Mouse (Mus musculus): Measurements from ENCODE around the gene Gipc3.

The Gipc3 gene

DNA sequence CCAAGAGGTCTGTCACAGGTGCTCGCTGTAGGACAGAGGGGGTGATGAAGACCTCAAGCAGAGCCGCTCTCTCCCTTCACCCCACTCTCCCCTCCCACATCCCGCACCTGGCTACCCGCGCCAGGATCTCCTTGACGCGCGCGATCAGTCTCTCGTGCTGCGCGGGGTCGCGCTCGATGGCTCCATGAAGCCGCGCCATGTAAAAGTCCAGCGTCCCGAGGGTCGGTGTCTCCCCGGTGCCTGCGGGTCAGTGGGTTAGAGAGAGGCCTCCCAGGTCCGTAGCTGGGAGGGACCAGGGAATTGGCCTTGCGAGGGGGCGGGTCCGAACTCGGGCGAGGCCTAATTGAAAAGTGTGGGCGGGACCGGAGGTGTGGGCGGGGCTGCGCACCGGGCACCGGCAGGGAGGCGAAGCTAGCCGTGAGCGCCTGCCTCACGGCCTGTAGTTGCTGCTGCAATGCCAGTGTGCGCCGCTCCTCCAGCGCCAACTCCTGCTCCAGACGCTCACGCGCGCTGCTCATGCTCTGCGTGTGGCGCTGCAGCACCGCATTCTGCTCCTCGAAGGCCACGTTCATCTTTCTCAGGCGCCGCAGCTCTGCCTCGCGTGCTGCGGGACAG, 3.5 kb upstream of the Gipc3 start:
- DNase-seq (ENCODE audit: low read depth), result no peak

- no peak for DNase-seq (ENCODE audit: low read depth)
Measured at GRCm38 (mm10) chr10:81345162-81345534, 2.1 kb upstream of the Gipc3 start.

- DNase-seq (ENCODE audit: low read depth), result peak; percentile 43
Measured at GRCm38 (mm10) chr10:81344421-81345161, 1.5 kb upstream of the Gipc3 start.

DNA sequence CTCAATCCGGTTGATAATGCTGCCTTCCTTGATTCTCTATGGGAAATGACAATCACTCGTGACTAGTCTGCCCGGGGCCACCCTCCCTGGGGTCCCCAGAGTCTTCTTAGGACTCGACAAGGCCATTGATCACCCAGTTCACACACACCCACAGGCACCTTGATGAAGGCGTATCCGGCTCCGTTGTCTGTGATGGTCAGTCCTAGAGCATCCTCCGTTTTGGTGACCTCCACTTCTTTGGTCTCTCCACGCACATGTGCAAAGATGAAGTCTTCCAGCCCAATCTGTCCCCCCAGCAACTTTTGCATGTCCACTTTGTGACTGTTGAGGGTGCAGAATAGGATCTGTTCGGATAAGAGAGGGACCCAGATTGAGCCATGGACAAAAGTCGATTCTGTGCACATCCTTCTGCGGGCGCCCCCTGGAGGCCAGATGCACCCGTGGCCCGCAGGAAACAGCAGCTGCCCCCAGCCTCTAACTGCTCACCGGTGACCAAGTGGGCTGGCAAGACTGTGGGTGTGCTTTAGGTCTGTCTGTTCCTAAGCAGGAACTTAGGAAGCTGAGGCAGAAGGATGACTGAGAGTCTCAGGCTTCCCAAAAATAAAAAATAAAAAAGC, 1.6 kb downstream of the Gipc3 start:
- DNase-seq (ENCODE audit: low read depth), result peak; percentile 85

GRCm38 (mm10) chr10:81340551-81341332, 2.3 kb downstream of the Gipc3 start:
- no peak for DNase-seq (ENCODE audit: low read depth)

DNA sequence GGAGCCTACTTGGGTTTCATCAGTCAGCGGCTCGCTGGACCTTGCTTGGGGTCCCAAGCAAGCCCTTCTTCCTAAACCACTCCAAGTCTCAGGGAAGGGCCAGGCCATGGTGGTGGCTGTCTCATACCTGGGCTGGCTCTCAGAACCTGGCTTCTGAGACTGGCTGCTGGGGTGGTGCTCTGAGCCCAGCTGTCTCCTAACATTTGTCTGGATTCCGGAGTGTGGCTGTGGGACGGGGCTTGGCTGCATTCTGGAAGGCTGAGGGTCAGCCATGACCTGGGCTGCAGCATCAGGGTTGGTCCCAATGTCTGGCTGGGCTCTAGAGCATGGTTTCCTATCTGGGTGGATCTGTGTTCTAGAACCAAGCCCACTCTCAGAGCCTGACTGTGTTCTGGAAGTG, 6.5 kb downstream of the Gipc3 start:
- no peak for DNase-seq (ENCODE audit: low read depth)

GRCm38 (mm10) chr10:81335393-81336340, 7.4 kb downstream of the Gipc3 start:
- DNase-seq (ENCODE audit: low read depth), result peak; percentile 85

DNA sequence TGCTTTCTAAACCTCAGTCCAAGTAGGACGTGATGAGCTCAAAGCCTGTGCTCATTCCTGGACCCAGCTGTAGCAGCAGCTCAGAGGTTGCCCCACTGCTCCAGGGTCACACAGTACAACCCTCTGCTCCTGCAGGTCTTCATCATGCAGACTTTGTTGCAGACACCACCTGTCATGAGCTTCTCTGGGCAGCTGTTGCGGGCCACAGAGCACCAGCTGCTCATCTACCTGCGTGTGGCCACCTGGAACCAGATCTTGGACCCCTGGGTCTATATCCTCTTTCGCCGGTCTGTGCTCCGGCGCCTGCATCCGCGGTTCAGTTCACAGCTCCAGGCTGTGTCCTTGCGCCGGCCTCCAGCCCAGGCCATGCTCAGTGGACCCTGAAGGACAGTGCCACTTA, 8.7 kb downstream of the Gipc3 start:
- no peak for DNase-seq (ENCODE audit: low read depth)

DNA sequence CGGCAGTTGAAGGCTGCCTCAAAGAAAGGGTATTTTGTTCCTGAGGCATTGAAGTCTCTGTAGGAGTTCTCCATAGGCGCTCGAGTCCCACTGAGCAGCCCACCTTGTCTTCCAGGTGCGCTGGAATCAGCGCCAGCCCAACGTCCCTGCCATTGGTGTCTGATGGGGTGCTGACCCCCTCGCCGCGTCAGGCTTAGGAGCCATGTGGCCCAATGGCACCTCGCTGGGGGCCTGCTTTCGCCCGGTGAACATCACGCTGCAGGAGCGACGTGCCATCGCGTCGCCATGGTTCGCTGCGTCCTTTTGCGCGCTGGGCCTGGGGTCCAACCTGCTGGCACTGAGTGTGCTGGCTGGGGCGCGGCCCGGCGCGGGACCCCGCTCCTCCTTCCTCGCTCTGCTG, 10.8 kb downstream of the Gipc3 start:
- DNase-seq (ENCODE audit: low read depth), result no peak

DNA sequence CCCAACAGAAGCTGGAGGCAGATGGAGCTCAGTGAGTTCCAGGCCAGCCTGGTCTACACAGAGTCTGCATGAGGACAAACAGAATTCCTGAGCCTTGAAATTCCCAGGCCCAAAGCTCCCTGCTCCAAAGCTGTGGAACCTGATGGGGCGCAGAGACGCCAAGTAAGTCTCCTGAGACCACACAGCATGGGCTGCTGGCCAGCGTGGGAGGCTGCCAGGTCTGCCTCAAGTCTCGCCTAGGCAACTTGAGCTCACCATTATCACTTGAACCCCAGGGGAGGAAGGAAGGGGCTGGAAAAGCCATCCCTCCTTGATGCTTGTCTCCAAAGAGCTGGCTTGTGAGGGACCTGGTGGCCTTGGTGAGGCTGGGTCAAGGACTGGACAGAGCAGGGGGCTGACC, 13.1 kb downstream of the Gipc3 start:
- peak; percentile 77 for DNase-seq (ENCODE audit: low read depth)

GRCm38 (mm10) chr10:81329194-81329975, 13.7 kb downstream of the Gipc3 start:
- DNase-seq (ENCODE audit: low read depth), result peak; percentile 95

DNA sequence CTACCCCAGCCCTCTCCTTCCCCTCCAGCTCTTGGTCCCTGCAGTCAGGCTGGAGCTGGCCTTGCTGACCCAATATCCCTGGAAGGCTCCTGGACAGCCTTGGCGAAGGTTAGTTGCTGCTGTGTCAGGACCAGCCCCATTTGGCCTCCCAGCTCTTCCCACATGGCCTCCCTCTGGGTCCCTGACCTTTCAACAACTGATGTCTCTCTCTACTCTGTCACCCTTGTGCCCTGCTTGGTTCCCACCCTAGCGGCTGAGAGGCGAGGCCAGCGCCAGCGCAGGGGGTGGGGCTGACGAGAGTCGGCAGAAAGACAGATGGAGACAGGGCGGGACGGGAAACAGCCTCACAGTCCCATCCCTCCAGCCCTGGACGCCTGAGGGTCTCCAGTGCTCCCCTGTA, 14.7 kb downstream of the Gipc3 start, which contains the start of gene Tbxa2r:
Tbxa2r (plus strand) TSS at position 346 of the 400 bp plus-strand sequence.
- DNase-seq (ENCODE audit: low read depth), result no peak

DNA sequence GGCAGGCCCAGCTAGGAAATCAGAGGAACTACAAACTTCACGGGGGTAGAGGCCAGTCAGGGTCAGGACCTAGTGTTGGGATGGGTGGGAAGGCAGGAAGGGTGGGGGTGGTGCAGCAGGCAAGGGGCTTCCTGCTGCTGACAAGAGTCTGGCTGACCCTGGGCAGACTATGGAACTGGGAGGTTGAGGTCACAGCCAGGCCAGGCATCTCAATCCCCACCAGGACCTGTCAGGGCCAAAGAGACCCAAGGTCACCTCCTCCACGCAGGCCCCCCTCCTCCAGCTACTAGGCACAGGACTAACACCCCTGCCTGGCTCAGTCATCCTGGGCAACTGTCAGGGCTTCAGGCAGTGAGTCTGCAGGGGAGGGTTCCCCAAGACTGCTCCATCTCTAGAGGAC, 15.1 kb downstream of the Gipc3 start:
- no peak for DNase-seq (ENCODE audit: low read depth)

DNA sequence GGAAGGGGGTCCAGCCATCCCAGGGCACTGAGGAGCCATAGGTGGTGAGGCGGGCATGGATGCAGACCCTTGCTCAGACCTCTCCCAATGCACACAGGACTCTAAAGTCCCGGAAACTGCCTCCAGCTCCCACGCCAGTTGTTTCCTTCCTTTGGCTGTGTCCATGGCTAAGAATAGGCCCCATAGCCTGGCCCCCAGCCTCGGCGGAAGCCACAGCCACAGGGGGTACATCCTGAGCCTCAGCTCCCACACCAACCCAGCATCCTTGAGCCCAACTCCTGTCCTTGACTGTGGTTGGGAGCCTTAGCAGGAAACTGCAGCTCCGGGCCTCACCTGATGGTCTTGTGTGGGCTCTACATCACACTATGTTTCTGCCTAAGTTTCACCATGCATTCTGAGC, 16.2 kb downstream of the Gipc3 start:
- no peak for DNase-seq (ENCODE audit: low read depth)

GRCm38 (mm10) chr10:81325781-81326180, 17.3 kb downstream of the Gipc3 start:
- no peak for DNase-seq (ENCODE audit: low read depth)

- no peak for DNase-seq (ENCODE audit: low read depth)
Measured at GRCm38 (mm10) chr10:81325176-81325575, 17.9 kb downstream of the Gipc3 start.

DNA sequence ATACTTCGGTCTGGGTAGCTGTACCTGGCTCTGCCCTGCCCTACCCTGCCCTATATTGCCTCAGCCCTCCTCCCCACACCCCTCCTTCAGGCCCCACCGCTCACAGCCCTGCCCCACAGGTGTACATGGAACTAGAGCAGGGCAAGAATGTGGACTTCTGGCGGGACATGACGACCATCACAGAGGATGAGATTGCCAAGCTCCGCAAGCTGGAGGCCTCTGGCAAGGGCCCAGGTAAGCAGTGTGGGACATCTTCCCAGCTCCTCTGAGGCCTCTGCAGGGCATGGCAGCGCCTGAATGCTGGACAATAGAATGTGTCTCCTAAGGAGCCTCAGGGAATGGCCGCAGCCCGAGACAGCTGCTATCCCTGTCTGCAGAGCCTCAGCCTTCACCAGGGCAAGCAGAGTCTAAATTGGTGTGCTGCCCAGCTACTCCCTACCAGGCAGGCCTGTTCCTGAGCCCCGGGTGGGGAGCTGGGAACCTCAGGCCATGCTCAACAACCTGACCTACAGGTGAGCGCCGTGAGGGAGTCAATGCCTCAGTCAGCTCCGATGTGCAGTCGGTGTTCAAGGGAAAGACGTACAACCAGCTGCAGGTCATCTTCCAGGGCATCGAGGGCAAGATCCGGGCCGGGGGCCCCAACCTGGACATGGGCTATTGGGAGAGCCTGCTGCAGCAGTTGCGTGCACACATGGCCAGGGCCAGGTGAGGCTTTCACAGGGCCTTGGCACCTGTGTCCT, 19.1 kb downstream of the Gipc3 start:
- DNase-seq (ENCODE audit: low read depth), result no peak

DNA sequence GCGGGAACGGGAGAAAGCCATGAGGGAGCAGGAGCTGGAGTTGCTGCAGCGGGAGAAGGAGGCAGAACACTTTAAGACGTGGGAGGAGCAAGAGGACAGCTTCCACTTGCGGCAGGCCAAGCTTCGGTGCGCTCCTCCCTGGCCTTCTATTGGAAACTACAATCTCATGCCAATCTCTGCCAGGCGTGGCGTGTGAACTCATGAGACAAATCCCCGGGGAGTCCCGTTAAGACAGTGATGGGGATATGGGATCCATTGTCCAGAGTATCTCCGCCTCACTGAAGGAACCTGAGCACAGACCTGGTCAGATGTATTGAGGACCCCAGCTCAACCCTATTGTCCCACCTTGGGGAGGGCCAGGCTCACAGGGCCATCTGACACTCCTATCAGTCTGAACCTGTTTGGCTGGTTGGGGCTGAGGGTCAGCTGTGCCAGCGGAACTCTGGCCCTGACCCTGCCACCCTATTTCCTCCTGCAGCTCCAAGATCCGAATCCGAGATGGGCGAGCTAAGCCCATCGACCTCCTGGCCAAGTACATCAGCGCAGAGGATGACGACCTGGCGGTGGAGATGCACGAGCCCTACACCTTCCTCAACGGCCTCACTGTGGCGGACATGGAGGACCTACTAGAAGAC, 19.8 kb downstream of the Gipc3 start:
- DNase-seq (ENCODE audit: low read depth), result no peak

DNA sequence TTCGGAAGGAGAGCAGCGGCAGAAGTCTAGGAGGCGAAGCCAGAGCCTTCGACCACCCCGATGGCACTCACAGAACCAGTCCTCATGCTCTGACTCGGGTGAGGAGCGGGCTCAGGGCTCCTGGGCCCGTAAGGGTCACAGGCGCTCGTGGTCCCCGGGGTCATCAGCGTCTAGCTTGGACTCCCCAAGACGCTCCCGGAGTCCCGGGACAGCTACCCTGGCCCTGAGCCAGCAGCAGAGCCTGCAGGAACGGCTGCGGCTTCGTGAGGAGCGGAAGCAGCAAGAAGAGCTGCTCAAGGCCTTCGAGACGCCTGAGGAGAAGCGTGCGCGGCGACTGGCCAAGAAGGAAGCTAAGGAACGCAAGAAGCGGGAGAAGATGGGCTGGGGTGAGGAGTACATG, 20.6 kb downstream of the Gipc3 start:
- no peak for DNase-seq (ENCODE audit: low read depth)

Measured in NIH3T3 (cell line).